Mouse (Mus musculus) heart, adult 2 months (tissue): Measurements from ENCODE around the gene Dnajc7.

Experiments used
- CTCF ChIP-seq: fragments of 200-600 bp; IDR thresholded peaks from 2 replicates; pipeline ENCODE4 v1.8.1; 2022; ENCODE audit warnings: antibody characterized with exemption, mild to moderate bottlenecking, moderate library complexity
- EP300 ChIP-seq: fragments of 200-500 bp; IDR thresholded peaks from 2 replicates; pipeline ENCODE4 v1.6.1; 2011; ENCODE audit warnings: low read depth, low read length, control low read depth; ENCODE audit not compliant: insufficient read depth

DNA sequence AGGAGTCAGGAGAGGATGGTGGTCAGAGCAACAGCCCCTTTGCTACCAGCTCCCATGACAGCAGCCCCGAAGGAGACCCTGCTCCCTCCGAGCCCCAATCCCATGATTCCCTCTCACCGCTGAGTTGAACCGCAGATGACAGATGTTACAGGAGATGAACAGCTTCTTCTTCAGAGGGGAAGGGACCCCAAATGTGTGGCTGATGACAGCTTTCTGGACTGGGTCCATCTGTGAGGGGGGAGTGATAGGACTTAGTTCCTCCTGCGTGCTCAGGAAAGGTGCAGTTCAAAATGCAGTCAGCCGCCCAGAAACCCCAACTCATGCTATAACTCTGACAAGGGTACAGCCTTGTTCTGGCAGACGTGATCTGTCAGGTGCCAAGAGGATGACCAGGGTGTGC is 14.6 kb upstream of the Dnajc7 start:
- TF ChIP-seq EP300, result no peak
- TF ChIP-seq CTCF, result no peak
